Mouse (Mus musculus): ENCODE data around the gene H3f3a. TPM values are rescaled to one million over a fixed set of nuclear protein-coding genes. Genes with fewer than 3 reads are reported as not detected.

H3f3a gene
- polyA plus RNA-seq, 1 experiment from 2014 or later = 3,506 TPM

DNA sequence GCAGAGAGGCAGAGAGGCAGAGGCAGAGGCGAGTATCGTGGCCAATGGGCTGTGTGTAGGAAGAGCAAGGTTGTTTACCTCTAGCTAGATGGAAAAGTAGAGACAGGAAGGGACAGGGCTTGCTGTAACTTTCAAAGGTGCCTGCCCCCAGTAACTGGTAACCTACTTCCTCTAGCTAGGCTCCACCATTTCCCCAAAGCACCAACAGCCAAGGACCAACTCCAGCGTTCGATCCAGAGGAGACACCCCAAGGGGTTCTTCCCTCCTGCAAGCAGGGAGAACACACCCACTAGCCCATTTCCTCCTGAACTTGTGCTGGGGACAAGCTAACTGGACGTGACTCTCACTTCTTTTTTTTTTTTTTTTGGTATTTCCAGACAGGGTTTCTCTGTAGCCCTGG, 47.2 kb downstream of the H3f3a start:
- no peaks in the 10 kb centered on the region for H3K27me3 ChIP-seq (replicated peaks)
- no peak overlapping the region for H3K4me3 ChIP-seq
- H3K9ac ChIP-seq = no peak overlapping the region
- peaks cover 22% of the 10 kb centered on the region for H3K4me1 ChIP-seq
- H3K27ac ChIP-seq = no peak overlapping the region
- H3K36me3 ChIP-seq = no peaks in the 10 kb centered on the region
- H3K4me2 ChIP-seq (replicated peaks) = no peak overlapping the region
- ATAC-seq (ENCODE audit: low FRiP score, low read depth) = no peak
- WGBS = 74% methylated on average over 5 of the region's 5 CpGs
- H3K9me3 ChIP-seq = no peaks in the 10 kb centered on the region

GRCm38 (mm10) chr1:180765393-180765792, 48.4 kb downstream of the H3f3a start:
- ATAC-seq (ENCODE audit: low FRiP score, low read depth) = no peak
- 85% methylated on average over 5 of the region's 5 CpGs for WGBS
- no peak overlapping the region for H3K9ac ChIP-seq
- H3K36me3 ChIP-seq = no peaks in the 10 kb centered on the region
- no peak overlapping the region for H3K27ac ChIP-seq
- no peak overlapping the region for H3K4me2 ChIP-seq (replicated peaks)
- no peaks in the 10 kb centered on the region for H3K9me3 ChIP-seq
- H3K4me3 ChIP-seq = no peak overlapping the region
- H3K4me1 ChIP-seq = peaks cover 22% of the 10 kb centered on the region
- no peaks in the 10 kb centered on the region for H3K27me3 ChIP-seq (replicated peaks)

GRCm38 (mm10) chr1:180763828-180764227, 49.9 kb downstream of the H3f3a start:
- ATAC-seq (ENCODE audit: low FRiP score, low read depth) = peak; percentile 71
- Histone ChIP-seq H3K9me3 (no peaks in the 10 kb centered on the region), H3K4me2 (replicated peaks) (peak overlapping the region; percentile 82), H3K9ac (peak overlapping the region; percentile 50), H3K4me1 (peaks cover 22% of the 10 kb centered on the region), H3K27ac (no peak overlapping the region), H3K36me3 (no peaks in the 10 kb centered on the region), H3K27me3 (replicated peaks) (no peaks in the 10 kb centered on the region), H3K4me3 (peak overlapping the region; percentile 37)
- WGBS = under 1% methylated on average over 11 of the region's 11 CpGs

GRCm38 (mm10) chr1:180763307-180763706, 50.4 kb downstream of the H3f3a start:
- H3K27me3 ChIP-seq (replicated peaks) = no peaks in the 10 kb centered on the region
- H3K4me1 ChIP-seq = peaks cover 18% of the 10 kb centered on the region
- no peaks in the 10 kb centered on the region for H3K36me3 ChIP-seq
- ATAC-seq (ENCODE audit: low FRiP score, low read depth) = peak; percentile 35
- peak overlapping the region; percentile 82 for H3K4me2 ChIP-seq (replicated peaks)
- H3K9ac ChIP-seq = peak overlapping the region; percentile 50
- WGBS = 9% methylated on average over 14 of the region's 14 CpGs
- H3K9me3 ChIP-seq = no peaks in the 10 kb centered on the region
- H3K27ac ChIP-seq = no peak overlapping the region
- H3K4me3 ChIP-seq = peak overlapping the region; percentile 37

- Histone ChIP-seq H3K27me3 (replicated peaks) (no peaks in the 10 kb centered on the region), H3K4me2 (replicated peaks) (peak overlapping the region; percentile 82), H3K36me3 (no peaks in the 10 kb centered on the region), H3K4me1 (peaks cover 12% of the 10 kb centered on the region), H3K9me3 (no peaks in the 10 kb centered on the region), H3K4me3 (no peak overlapping the region), H3K27ac (no peak overlapping the region), H3K9ac (0 out of 2 replicates have a peak overlapping the region, but pooled peaks have one; percentile 50)
- ATAC-seq (ENCODE audit: low FRiP score, low read depth) = no peak
- 85% methylated on average over 8 of the region's 8 CpGs for WGBS
Observed at GRCm38 (mm10) chr1:180762679-180763078, 51.1 kb downstream of the H3f3a start.

- Histone ChIP-seq H3K4me2 (replicated peaks) (no peak overlapping the region), H3K27ac (no peak overlapping the region), H3K4me1 (peaks cover 7% of the 10 kb centered on the region), H3K36me3 (no peaks in the 10 kb centered on the region), H3K4me3 (no peak overlapping the region), H3K9me3 (no peaks in the 10 kb centered on the region), H3K9ac (no peak overlapping the region), H3K27me3 (replicated peaks) (no peaks in the 10 kb centered on the region)
- no peak for ATAC-seq (ENCODE audit: low FRiP score, low read depth)
- WGBS = 88% methylated on average over 11 of the region's 11 CpGs
Observed at GRCm38 (mm10) chr1:180762180-180762579, 51.6 kb downstream of the H3f3a start.

DNA sequence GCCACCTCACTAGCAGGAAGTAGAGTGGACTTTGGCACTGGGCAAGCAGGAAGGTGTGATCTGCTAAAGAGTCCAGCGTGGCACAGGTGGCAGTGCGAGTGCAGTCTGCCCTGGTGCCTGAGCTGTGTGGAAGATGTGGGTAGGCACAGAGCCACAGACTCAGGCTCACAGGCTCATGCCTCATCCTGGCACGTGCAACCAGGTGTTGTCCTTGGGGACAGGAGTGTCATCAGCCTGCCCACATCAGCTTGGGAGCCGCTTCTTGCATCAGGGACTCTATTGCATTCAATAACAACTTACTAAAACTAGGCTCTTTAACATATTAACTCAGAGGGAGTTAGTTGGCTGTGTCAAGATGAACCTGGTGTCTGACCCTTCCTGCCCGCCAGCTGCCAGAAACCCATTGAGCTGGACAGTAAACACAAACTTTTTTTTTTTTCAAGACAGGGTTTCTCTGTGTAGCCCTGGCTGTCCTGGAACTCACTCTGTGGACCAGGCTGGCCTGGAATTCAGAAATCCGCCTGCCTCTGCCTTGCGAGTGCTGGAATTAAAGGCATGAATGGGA, 55.7 kb downstream of the H3f3a start:
- ATAC-seq (ENCODE audit: low FRiP score, low read depth) = no peak
- Histone ChIP-seq H3K9ac (no peak overlapping the region), H3K36me3 (peaks cover 12% of the 10 kb centered on the region), H3K27ac (no peak overlapping the region), H3K27me3 (replicated peaks) (no peaks in the 10 kb centered on the region), H3K4me2 (replicated peaks) (no peak overlapping the region), H3K4me1 (peaks cover 2% of the 10 kb centered on the region), H3K4me3 (no peak overlapping the region), H3K9me3 (no peaks in the 10 kb centered on the region)
- WGBS = 90% methylated on average over 7 of the region's 7 CpGs

DNA sequence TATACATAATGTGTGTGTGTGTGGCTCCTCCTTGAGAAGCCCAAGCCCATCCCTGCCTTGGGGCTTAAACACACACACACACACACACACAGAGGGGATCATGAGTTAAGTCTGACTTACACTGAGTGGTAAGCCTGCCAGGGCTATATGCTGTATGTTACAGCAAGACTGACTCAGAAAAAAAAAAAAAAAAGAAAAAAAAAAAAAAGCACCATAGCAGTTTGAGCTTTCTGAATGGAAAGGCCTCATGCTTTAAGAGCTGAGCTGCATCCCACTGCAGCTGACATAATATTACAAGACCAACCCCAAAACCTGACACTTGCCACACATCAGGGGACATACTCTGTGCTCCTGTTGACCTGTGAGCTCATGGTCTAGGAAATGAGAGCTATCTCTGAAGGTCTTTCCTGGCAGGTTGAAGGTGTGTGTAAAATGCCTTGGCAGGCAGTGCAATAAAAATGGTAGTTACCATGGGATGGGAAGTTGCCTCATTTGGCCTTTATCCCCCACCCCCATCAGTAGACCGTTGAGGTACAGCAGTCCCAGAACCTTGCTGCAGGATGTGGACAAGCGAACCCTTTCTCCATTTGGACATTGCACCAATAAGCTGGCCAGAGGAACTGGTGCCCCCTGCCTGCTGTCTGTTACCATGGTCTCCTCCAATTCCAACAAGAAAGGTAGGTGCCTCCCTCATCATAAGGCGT, 56.3 kb downstream of the H3f3a start:
- Histone ChIP-seq H3K4me3 (no peak overlapping the region), H3K4me1 (no peaks in the 10 kb centered on the region), H3K9me3 (no peaks in the 10 kb centered on the region), H3K4me2 (replicated peaks) (no peak overlapping the region), H3K27me3 (replicated peaks) (no peaks in the 10 kb centered on the region), H3K9ac (no peak overlapping the region), H3K27ac (no peak overlapping the region), H3K36me3 (peaks cover 19% of the 10 kb centered on the region)
- 86% methylated on average over 3 of the region's 3 CpGs for WGBS
- ATAC-seq (ENCODE audit: low FRiP score, low read depth) = no peak

- Histone ChIP-seq H3K9me3 (no peaks in the 10 kb centered on the region), H3K4me2 (replicated peaks) (no peak overlapping the region), H3K36me3 (peaks cover 26% of the 10 kb centered on the region), H3K27me3 (replicated peaks) (no peaks in the 10 kb centered on the region), H3K27ac (no peak overlapping the region), H3K9ac (no peak overlapping the region), H3K4me3 (no peak overlapping the region), H3K4me1 (no peaks in the 10 kb centered on the region)
- whole genome bisulfite sequencing = 86% methylated on average over 2 of the region's 2 CpGs
- ATAC-seq (ENCODE audit: low FRiP score, low read depth) = no peak
Observed at GRCm38 (mm10) chr1:180756711-180757110, 57.0 kb downstream of the H3f3a start.

DNA sequence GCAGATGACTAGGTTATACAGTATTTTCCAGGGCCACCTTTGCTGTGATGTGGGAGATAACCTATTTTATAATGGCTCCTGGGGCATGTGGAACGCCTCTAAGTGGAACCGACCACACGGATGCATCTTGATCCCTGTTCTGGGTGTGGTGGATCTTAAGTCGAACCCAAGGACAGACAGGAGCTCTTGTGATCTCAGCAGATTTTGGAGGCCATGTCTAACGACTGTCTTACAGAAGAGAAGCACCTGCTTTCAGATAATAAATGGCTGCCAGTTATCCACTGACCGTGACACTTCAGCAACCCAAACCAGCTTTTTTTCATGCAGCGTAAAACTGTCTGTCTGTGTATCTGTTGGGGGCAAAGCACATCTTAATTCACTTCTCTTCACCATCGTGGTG, 59.4 kb downstream of the H3f3a start:
- Histone ChIP-seq H3K9ac (no peak overlapping the region), H3K4me1 (no peaks in the 10 kb centered on the region), H3K36me3 (peaks cover 32% of the 10 kb centered on the region), H3K4me3 (no peak overlapping the region), H3K27me3 (replicated peaks) (no peaks in the 10 kb centered on the region), H3K9me3 (no peaks in the 10 kb centered on the region), H3K27ac (no peak overlapping the region), H3K4me2 (replicated peaks) (no peak overlapping the region)
- ATAC-seq (ENCODE audit: low FRiP score, low read depth) = no peak
- WGBS = 91% methylated on average over 8 of the region's 8 CpGs

DNA sequence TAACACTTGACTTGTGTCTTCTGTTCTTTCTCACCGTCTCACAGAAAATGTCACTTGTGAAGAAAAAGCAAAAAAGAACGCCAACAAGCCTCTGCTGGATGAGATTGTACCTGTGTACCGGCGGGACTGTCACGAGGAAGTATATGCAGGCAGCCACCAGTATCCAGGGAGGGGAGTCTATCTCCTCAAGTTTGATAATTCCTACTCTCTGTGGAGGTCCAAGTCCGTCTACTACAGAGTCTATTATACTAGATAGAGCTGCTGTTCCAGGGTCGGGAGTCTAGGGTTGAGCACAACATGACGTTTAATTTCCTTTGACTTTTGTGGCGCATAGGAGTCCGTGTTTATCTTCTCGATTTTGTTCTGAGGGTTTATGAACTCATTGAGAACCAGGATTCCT, 61.6 kb downstream of the H3f3a start:
- H3K9ac ChIP-seq = no peak overlapping the region

More for the DNA sequence above, 61.6 kb downstream of the H3f3a start:
- no peaks in the 10 kb centered on the region for H3K4me1 ChIP-seq
- WGBS = 96% methylated on average over 11 of the region's 11 CpGs
- H3K36me3 ChIP-seq = peaks cover 52% of the 10 kb centered on the region
- no peak for ATAC-seq (ENCODE audit: low FRiP score, low read depth)
- H3K4me2 ChIP-seq (replicated peaks) = no peak overlapping the region
- H3K27ac ChIP-seq = no peak overlapping the region
- H3K9me3 ChIP-seq = no peaks in the 10 kb centered on the region
- no peak overlapping the region for H3K4me3 ChIP-seq
- H3K27me3 ChIP-seq (replicated peaks) = no peaks in the 10 kb centered on the region
